In genomic region chr1:103360701-103361100, GRCm38 (mm10) we compare ENCODE assay signal across 16 mouse cellular contexts.
"Had no signal": no experiment of that assay in that cellular context is flagged by ENCODE, and none has a peak within 500 bp of the region (broad histone marks: within the 10 kb centered on the region; RNA-seq: fewer than 3 reads in every experiment).

No protein-coding gene starts in this region.

- H3K4me3 ChIP-seq: neural tube, embryonic 13.5 days; neural tube, embryonic 15.5 days; stomach, embryonic 15.5 days had no signal

- H3K27ac ChIP-seq: neural tube, embryonic 13.5 days; neural tube, embryonic 15.5 days; stomach, embryonic 15.5 days; stomach, postnatal 0 days had no signal

- H3K9ac ChIP-seq: neural tube, embryonic 13.5 days; neural tube, embryonic 15.5 days; stomach, embryonic 15.5 days had no signal

- H3K9me3 ChIP-seq: neural tube, embryonic 13.5 days; neural tube, embryonic 15.5 days; stomach, embryonic 15.5 days had no signal

- H3K4me2 ChIP-seq: neural tube, embryonic 13.5 days; neural tube, embryonic 15.5 days; stomach, embryonic 15.5 days had no signal

- H3K36me3 ChIP-seq: neural tube, embryonic 13.5 days; neural tube, embryonic 15.5 days; stomach, embryonic 15.5 days had no signal

- H3K27me3 ChIP-seq: neural tube, embryonic 13.5 days; neural tube, embryonic 15.5 days; stomach, embryonic 15.5 days had no signal

- H3K4me1 ChIP-seq: neural tube, embryonic 13.5 days; neural tube, embryonic 15.5 days; stomach, embryonic 15.5 days had no signal

- DNase-seq: retina, postnatal 1 day; right cerebral cortex, adult 18-20 months; right cerebral cortex, postnatal 14 days; right cerebral cortex, postnatal 25 days; right cerebral cortex, postnatal 4 days; spleen, adult 18-20 months; thymus, adult 18-20 months; thymus, adult 2 months; thymus, postnatal 14 days; thymus, postnatal 25 days; thymus, postnatal 36 days; thymus, postnatal 4 days had no signal
